Mouse (Mus musculus) mouse embryonic stem cell (cell line): ENCODE measurements at regions not wholly inside any gene's neighbourhood (a gene's known extent, or its start where the extent isn't known, plus 50 kb on each side); places are given as distances from the start of the nearest gene placed in this dataset.

Experiments
- in situ Hi-C, 2 experiments: fragments of 300-500 bp; cut with MboI; formaldehyde crosslinking; loops; 1 replicate in 1 of 2; 3 replicates in 1 of 2; pipeline ENCODE4 v1.14.3; 2019 to 2020; ENCODE audit warnings: low sequenced_read_pairs in 2 of 2, low pct_unique_long_range_greater_than_20kb in 1 of 2, mixed read lengths in 1 of 2; ENCODE audit not compliant: unreplicated experiment in 1 of 2

DNA sequence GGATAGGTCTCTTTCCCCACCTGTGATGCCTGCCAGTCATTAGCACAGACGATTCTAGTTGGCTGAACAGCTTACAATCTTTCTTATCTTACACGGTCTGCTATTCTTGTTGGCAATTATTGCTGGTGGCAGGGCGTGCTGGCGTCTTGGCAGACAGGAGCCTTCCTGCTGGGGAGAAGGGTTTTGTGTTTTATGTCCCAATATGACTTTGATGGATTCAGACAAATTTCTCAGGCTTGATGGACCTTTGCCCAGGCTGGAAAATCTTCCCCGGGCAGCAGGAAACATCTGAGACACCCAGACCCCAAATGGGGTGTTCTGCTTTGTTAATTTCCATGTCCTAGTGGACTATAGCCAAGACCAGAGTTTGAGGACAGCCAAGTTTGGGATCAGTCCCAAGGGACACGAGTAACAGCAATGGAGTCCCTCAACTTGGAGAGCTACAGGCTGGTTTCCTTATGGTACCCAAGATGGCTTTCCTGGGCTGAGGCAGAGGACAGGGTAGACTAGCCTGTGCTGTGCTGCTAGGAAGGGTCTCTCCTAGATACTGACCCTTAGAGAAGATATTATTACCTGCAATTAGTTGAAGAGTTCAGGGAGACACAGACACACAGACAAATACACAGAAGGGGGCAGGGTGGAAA is 249.8 kb downstream of the En1 start:
- in situ Hi-C loops, result no loop called here

DNA sequence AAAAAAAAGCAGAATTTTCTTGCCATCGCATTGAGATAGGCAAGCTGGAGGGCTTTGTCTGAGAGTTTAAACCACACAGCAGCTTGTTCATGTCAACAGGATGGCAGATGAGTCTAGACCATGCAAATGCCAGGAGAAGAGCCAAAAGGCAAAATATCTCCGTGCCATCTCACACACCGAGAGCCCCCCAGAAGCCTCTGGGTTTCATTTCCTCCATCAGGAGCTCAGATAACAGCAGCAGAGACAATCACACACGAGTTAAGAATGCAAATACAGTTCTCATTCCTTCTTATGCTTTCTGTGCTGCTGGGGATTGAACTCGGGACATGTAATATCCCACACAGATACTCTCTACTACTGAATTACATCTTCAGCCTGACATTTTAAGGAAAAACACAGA is 255.3 kb downstream of the En1 start:
- in situ Hi-C loops, result no loop called here

DNA sequence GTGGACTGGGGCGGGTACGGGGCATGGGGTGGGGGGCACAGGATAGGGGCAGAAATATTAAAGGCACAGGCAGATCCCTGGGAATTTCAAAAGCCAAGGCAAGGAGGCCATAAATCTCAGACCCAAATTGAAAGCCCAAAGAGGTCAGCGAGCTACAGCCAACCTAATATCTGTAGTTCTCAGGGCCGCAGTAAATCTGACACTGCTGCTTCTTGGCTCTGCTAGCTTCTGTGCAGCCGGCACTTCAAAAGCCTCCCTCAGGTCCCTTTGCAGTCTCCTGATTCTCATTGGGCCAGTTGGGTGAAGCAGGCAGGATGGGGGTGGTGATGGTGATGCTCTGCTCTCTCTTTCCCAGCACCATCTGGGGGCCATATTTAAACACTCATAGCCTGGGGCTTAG is 257.3 kb downstream of the En1 start:
- in situ Hi-C loops, result no loop called here

DNA sequence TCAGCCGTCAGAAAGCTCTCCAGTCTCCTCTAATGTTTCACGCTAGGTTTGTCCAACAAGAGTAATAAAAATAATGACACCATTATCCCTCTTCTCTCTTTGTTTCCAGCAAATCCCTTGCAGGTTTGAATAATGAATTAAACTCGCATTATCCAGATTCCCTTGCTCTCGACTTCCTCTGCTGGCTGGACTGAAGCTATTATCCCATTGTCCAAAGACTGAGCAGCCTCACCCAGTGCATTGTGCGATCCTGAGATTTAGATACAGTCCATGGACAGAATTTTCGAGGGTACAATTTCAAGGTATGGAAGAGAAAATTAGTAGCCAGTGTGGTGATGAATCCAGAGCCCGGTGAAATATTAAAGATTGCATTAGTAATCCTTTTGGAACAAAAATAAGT is 270.3 kb downstream of the En1 start:
- in situ Hi-C loops, result no loop called here

DNA sequence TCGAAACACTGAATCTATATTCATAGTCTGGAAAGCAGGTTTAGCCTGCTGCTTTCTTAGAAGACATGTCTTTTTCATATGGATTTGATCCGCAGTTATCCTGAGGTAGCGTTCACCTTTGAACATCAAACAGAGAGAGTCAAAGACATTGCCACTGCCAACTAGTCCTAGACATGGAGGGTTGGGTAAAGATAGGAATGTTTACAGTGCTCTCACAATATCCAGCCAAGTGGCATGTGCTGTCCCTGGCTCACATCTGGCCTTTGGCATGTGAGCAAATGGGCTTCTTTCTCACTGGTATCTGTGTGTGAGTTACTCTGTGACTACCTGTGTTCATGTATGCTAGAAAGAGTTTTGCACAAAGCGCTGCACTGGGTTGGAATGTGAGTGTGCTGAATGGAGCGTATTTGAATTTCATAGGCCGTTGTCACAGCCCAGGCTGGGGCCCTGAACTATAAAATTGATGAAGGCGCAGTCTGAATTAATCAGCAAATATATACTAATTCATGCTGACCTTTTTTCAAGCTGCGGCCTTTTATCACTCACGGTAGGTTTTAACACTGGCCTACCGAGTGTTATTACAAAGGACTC is 280.8 kb downstream of the En1 start:
- in situ Hi-C loops, result no loop called here

DNA sequence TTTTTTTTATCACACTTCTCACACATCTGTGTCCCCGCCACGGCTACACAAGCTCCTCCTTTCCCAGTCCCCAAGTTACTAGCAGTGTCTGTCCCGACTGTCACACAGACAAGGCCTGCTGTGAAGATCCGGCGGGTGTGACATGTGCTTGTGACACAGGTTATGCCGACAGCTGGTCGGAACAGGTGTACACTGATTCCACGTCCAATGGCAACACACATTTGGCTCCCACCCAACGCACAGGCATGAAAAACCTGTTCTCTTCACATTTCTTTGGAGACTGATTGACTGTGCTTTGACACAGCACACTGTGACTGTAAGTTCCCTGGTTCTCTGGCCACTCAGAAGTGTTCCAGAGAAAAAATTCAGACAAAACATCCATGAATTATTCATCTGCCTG is 281.4 kb downstream of the En1 start:
- in situ Hi-C loops, result no loop called here

DNA sequence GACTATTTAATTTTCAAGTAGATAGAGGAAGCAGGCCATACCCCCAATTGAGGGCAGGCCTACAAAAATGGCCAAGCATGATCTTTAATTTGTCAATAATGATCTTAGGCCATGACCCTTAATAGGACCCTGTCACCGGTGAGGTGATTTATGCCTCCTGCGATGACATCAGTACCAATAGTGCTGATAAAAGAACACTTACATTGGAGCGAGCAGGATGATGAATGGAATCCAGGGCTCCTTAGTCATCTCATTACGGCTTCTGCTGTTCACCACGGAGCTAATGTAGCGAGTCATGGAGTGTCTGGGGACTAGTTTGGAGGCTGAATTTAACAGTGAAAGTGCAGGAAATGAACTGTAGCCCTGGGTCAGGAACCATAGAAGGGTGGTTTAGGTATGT is 308.6 kb downstream of the En1 start:
- in situ Hi-C loops, result no loop called here

DNA sequence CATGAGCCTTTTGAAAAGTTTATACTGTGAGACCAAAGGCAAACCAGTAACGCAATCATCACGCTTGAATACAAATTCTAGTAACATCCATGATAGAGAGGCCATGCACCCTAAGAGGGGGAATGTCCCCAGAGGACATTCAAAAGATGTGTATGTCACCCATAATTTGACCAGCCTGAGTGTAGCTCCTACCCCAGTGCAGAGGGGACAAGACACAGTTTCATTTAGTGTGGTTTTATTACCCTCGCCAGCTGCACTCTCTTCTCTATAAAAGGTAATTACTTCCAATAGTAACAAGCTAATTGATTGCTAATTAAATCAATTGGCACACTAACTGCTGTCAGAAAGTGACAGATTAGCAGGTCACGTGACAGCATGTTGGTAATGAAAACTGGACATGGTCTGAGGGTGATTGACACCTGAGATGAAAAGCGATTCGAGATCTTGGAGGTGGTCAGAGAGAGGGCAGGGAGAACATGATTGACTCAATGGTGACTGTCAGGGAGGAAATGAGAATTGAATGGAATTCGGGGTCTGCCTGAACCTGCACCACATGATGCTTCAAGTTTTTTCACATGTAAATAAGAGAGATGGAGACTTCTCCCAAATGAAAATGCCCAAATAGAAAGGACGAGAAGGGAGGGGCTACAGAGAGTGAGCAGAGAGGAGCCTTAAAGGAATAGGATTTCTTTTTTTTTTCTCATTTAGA is 309.9 kb downstream of the En1 start:
- in situ Hi-C loops, result no loop called here

DNA sequence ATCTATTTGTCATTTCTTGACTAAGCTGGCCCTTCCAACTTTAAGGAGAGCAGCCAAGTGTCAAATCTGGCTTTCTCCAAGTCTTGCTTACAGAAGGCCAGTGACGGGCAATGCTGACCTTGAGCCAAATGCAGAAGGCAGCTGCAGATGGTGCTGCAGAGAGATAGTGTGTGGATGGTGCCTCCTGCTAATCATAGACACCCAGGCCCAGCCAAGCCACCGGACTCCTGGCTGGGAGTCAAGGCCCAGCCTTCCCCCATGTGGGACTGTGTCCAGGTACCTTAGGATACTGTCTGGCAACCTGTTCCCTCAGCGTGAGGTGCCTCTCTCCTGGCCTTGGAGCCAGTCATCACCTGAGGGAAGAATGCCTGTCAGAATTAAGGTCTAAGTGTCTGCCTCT is 319.3 kb downstream of the En1 start:
- in situ Hi-C loops, result no loop called here

DNA sequence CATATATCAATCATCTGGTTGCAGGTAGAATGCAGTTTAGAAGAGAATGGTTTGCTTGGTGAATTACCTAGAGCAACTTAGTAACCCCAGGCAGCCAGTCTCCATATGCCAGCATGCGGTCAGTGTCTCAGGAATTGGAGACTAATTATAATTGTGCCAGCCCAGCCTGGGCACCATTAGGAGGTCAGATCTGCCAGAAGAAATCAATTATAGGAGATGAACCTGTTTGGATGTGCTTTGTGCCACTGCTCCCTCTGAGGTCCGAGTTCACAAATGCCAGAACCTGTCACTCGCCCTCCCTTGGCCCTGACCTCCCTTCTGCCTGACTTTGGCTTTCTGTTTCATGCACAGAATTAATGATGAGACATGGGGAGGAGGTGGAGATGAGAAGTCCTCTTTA is 323.1 kb downstream of the En1 start:
- in situ Hi-C loops, result no loop called here

DNA sequence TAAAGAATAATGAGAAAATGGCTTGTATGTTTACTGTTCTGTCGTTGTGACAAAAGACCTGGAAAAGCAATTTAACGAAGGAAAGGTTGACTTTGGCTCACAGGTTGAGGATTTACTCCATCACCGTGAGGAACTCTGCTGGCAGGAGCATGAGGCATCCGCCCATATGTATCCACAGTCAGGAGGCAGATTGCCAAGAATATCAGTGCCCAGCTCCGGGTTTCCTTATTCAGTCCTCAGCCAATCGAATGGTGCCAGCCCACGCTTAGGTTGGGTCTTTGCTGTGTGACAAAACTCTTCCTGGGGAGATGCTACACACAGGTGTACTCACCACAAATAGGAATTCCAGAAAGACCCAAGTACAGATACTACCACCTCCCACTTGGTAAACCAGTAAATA is 327.9 kb downstream of the En1 start:
- in situ Hi-C loops, result no loop called here

DNA sequence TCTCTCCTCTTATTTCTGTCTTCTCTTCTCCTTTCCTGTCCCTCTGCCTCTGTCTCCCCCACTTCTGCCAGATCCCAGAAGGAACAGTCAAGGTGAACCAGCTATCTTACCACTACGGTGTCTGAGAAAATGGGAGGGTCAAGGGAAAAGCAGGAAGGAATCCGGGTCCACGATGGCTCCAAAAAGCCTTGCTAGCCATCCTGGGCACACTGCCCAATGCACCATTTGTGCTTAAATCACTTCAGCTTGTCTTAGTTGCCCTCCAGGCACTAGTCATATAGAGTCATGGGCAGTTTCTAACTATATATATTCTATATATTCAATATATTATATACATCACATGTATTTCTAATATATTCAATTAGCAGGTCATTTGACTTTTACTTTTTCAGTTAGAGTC is 333.1 kb downstream of the En1 start:
- in situ Hi-C loops, result no loop called here

DNA sequence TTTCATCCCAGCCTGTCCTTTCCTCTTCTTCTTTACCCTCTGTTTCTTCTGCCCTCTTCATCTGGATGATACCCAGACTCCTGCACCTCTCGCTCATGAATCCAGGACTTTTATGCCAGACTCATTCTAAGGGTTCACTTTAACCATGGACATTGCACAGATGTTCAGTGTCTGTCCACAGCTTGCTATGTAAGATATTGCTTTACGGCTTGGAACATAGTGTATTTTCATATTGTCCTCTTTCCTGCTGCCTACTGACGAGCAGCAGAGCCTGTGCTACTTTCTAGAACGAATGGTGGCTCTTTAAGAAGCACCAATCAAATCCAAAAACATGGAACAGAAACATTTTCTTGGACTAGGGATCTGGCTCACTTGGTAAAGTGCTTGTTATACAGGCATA is 341.5 kb downstream of the En1 start:
- in situ Hi-C loops, result no loop called here

DNA sequence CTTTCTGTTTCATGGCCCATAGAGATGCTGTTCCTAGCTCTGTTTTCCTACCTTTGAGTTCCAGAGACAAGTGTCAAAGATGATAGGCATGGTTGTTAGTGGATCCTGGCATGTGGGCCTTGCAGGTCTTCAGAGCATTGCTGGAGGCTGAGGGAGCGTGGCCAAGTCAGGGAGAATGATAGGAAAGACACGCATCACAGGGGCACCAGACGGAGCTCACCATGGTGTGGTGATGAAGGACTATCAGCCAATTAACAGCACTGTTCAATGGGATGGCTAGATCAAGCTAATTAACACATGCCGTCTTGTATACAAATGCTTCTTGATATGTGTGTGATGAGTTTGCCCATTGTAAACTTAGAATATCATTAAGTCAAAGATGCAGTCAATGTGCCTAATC is 344.1 kb downstream of the En1 start:
- in situ Hi-C loops, result no loop called here

DNA sequence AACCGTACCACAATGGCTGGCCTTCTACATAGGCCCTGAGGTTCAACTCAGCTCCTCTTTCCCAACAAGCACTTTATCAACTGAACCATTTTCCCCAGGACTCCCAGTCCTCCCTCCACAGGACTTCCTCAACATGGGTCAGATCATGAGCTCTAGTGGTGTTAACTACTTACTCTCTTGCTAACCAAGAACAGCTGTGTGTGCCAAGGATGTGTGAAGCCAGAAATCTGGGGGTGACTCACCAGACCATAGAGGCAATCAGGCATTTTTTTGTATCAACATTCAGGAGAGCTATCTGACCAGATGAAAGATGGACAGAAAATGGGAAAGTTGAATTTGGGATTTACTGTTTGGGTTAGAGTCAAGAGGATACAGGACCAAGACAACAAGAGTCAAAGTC is 359.0 kb downstream of the En1 start:
- in situ Hi-C loops, result no loop called here

DNA sequence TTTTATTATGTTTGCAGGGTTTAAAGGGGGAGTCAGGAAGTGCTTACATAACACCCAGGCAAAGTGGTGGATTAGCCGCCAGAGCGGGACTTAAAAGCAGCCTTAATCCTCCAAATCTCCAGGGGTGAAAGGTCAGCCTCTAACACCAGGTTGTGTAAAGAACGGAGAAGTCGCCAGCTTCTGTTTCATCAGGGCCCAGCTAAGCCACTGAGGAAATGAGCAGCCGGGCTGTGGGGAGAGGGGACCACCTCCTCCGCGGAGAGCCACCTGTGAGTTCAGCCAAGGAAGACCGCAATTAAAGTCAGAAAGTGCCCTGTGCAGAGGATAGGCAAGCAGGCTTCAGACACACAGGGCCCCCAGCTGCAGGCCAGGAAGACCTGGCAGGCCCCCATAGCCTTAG is 359.8 kb downstream of the En1 start:
- in situ Hi-C loops, result no loop called here

DNA sequence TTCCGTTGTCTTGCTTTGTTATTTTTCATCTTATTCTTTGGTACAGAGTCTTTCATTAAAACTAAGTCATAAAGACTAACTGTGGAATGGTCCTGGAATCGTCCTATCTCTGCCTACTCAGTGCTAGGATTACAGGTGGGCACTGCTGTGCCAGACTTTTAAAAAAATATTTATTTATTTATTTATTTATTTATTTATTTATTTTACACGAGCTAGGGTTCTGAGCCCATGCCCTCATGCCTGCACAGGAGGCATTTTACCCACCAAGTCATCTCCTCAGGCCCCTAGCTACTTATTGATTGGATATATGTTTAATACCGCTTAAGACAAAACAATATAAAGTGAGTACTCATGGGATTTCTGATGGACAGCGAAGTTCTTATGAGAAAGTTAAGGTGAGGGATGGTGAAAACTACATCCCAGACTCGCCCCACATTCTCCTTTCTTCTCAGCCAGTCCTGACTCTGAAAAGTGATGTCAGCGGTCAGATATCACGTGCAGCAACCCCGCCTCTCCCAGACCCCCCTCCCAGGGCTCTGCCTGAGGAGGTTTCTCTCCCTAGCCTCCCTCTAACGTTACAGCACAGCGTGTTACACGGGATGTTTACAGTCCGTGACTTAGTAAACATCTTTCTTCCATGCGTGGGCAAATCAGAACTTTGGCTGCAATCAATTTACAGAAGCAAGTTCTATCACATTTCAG is 361.4 kb downstream of the En1 start:
- in situ Hi-C loops, result no loop called here

DNA sequence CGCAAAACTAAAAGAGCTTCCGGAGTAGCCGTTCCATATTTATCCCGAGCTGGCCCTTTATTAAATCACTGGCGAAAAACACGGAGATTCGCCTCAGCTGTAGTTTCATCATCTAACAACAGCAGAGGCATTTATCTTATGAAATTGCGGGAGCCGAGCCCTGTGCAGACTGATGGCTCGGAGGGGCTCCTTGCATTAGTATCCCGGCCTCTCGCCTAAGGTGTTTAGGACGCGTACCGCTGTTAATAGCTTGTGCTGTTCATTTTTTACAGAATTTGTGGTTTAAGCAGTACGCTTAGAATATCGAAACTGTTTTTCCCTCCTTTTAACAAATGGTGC is 361.9 kb downstream of the En1 start:
- in situ Hi-C loops, result no loop called here

DNA sequence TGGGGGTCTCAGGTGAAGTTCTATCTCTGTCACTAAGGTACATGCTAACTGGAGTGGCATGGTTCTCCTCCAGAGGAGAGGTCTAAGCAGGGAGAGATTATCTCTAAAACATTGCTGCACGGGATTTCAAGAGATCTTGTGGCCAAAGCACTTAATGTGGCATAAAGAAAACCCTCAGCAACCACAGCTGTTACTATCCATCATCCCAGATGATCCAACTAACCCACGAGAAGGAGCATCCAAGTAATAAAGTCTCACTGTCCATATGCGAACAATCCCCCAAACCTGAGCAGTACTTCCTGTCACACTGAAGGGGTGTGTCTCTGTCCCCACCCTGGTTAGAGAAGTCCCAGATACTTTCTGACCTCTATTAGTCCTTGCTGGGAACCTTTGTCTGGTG is 363.9 kb downstream of the En1 start:
- in situ Hi-C loops, result no loop called here

DNA sequence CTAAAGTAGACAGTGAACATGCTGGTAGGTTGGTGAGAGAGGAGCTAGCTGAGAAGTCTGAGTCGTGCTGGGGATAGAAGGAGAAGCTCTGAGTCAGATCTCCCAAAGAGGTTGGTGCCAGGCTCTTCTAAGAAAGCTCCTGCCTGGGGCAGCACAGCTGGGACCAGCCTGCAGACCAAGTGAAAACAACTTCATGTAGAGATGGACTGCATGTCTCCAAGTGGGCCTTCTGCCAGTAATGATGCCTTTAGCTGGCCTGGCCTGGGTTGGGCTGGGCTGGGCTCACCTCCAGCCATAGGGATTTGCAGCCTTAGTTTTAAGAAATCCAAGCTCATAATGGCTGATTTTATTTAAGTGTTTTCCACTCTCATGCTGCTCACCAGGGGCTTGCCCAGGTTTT is 357.7 kb downstream of the Insig2 start:
- in situ Hi-C loops, result no loop called here
